19 mouse cellular contexts compared by ENCODE assay signal in genomic region chr7:82253309-82253708, GRCm38 (mm10).
"Had no signal": no experiment of that assay in that cellular context is flagged by ENCODE, and none has a peak within 500 bp of the region (broad histone marks: within the 10 kb centered on the region; RNA-seq: fewer than 3 reads in every experiment).

No protein-coding gene starts in this region.

- H3K4me3 ChIP-seq: layer of hippocampus, adult 2 months; limb, embryonic 12.5 days; limb, embryonic 15.5 days; midbrain, embryonic 10.5 days; midbrain, embryonic 13.5 days had no signal

- H3K27me3 ChIP-seq: limb, embryonic 12.5 days; limb, embryonic 15.5 days; midbrain, embryonic 13.5 days had no signal

- H3K9me3 ChIP-seq: limb, embryonic 12.5 days; limb, embryonic 15.5 days; midbrain, embryonic 10.5 days; midbrain, embryonic 13.5 days had no signal

- H3K27ac ChIP-seq: kidney, postnatal 0 days; layer of hippocampus, adult 2 months; limb, embryonic 12.5 days; limb, embryonic 15.5 days; liver, embryonic 14.5 days; midbrain, embryonic 10.5 days; midbrain, embryonic 13.5 days had no signal

- H3K9ac ChIP-seq: limb, embryonic 12.5 days; limb, embryonic 15.5 days; liver, embryonic 14.5 days; liver, postnatal 0 days; midbrain, embryonic 13.5 days had no signal

- H3K4me2 ChIP-seq: limb, embryonic 12.5 days; limb, embryonic 15.5 days; liver, embryonic 11.5 days; midbrain, embryonic 13.5 days had no signal

- H3K36me3 ChIP-seq: limb, embryonic 12.5 days; limb, embryonic 15.5 days; midbrain, embryonic 10.5 days; midbrain, embryonic 13.5 days had no signal

- ATAC-seq: intestine, postnatal 0 days; liver, postnatal 0 days; midbrain, embryonic 13.5 days; midbrain, embryonic 16.5 days had no signal

- H3K4me1 ChIP-seq: midbrain, embryonic 10.5 days had no signal

- DNase-seq: kidney, adult 2 months; kidney, postnatal 25 days; layer of hippocampus, adult 9-11 months; liver, postnatal 0 days; lung, postnatal 14 days; lung, postnatal 4 days; thymus, adult 2 months; thymus, postnatal 14 days; thymus, postnatal 4 days had no signal
